Mouse (Mus musculus) midbrain, embryonic 15.5 days (tissue): ENCODE measurements around the gene Alpl. TPM values are rescaled to one million over a fixed set of nuclear protein-coding genes. Genes with fewer than 3 reads are reported as not detected.

Experiments used
- ATAC-seq: fragments of 200-750 bp; cut with Nextera tagmentation; replicated peaks from 2 replicates; pipeline ENCODE4 v1.8.0; 2017; ENCODE audit warnings: moderate TSS enrichment
- H3K27ac ChIP-seq: fragments of 300-500 bp; sonication (generic); 2 replicates; pipeline ENCODE4 v1.5.1; 2015; ENCODE audit warnings: mild to moderate bottlenecking, inconsistent platforms
- H3K27me3 ChIP-seq: fragments of 300-500 bp; sonication (generic); replicated peaks from 2 replicates; pipeline ENCODE4 v1.6.1; 2015; ENCODE audit warnings: inconsistent platforms
- H3K36me3 ChIP-seq: fragments of 300-500 bp; sonication (generic); replicated peaks from 2 replicates; pipeline ENCODE4 v1.6.1; 2015; ENCODE audit warnings: inconsistent platforms
- H3K4me1 ChIP-seq: fragments of 300-500 bp; sonication (generic); 2 replicates; pipeline ENCODE4 v1.6.1; 2015; ENCODE audit warnings: inconsistent platforms
- H3K4me2 ChIP-seq: fragments of 300-500 bp; sonication (generic); 2 replicates; pipeline ENCODE4 v1.6.1; 2015; ENCODE audit warnings: inconsistent platforms, mild to moderate bottlenecking, moderate library complexity
- H3K4me3 ChIP-seq: fragments of 300-500 bp; sonication (generic); 2 replicates; pipeline ENCODE4 v1.5.1; 2015; ENCODE audit warnings: mild to moderate bottlenecking, inconsistent platforms
- H3K9ac ChIP-seq: fragments of 300-500 bp; sonication (generic); 2 replicates; pipeline ENCODE4 v1.6.1; 2015; ENCODE audit warnings: mild to moderate bottlenecking, inconsistent platforms
- H3K9me3 ChIP-seq: fragments of 300-500 bp; sonication (generic); 2 replicates; pipeline ENCODE4 v1.6.1; 2016; ENCODE audit warnings: inconsistent platforms
- WGBS: fragments of 180-500 bp; shearing (Covaris S2); methylation state at CpG from one replicate; pipeline ENCODE4 v1.1.7; 2015; ENCODE audit warnings: mixed read lengths; 5-methylcytosine and 5-hydroxymethylcytosine counted together
- polyA plus RNA-seq: library from polyadenylated mRNA; unstranded; fragments of >200 nt; fragmentation: Nextera tagmentation; extraction: Ambion mirVana; gene quantifications from 2 replicates; pipeline ENCODE4 v1.2.1, GENCODE M21; 2015

Alpl gene
- polyA plus RNA-seq, 1 experiment from 2014 or later = 8.8 TPM

DNA sequence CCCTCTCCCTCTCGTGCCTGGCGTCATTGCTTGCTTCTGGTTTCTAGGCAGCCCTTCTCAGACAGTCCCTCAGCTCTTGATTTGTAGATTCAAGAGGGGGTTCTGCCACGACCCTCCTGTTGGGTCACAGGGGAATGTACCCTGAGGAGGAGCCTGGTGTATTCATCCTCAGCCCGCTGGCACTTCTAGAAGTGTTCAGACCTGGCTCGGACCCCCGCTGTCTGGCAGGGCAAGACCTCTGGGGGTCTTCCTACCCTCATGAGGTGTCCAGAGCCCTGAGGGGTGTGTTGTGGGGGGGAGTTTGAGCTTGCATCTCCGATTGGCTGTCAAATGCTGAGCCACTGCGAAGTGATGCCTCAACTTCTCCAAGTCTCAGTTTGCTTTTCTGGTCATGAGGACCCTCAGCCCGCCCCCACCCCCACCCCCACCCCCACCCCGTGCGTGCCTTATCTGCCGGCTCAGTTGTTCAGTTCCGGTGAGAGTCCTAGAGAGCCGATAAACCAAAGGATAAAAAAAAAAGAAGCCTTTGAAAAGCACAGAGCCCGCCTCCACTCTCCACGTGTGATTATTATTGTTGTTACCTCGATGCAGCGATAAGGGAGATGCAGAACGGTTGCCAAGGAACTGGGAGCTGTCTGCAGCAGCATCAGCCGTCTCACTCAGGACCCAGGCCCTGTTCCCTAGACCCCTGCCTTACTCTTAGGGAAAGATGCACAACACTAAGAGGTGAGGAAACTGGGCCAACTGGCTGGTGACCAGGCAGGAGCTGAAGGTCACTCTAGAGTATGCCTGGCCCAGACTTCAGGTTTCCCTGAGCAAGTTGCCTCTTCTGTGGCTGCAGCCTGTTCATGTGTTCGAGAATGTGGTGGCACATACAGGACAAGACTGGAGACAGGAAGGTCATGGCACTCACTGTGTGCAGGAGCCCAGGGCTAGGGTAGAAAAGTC lies 96.6 kb downstream of the Alpl start:
- WGBS = 49% methylated on average over 21 of the region's 21 CpGs

DNA sequence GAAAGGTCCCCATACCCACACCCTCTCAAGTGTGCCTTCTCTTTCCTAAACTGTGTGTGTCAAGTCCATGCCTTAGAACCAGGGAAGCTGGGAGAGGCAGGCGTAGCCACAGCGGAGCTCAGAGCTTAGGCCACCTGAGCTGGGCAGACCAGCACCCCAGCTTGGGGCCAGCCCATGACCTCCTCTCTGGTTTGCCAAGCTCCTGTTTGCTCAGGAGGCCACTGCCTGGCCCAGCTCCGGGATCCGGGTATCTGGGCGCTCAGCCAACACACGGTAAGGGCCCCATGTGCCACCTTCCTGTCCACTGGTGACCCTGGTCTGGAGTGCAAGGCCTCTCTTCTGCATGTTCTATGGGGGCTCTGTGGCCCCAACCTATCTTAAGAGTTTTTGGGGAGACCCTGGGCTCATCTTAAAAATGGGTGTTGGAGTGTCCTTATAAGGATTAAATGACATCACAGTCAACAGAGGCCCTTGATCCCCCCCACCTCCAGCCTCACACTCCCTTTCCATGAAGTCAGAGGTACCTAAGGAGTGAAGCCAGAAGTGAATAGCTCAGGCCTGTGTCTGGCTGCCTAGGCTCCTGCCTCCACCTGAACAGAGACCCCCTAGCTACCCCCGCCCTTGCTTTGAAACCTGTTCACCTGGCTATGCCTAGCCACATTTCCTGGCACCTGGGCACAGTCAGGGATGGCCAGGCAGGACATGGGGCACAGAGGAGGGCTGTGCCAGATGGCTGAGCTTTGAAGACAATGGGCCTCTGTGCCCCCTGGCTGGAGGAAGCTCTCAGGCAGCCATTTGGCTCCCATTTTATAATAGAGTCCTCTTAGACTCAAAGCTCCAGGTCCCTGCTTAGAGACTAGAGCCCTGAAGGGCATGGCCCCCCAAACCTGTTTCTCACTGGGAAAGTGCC lies 97.9 kb downstream of the Alpl start:
- Histone ChIP-seq H3K4me1 (peaks cover 25% of the 10 kb centered on the region), H3K36me3 (no peaks in the 10 kb centered on the region), H3K27me3 (no peaks in the 10 kb centered on the region), H3K27ac (no peak overlapping the region), H3K4me3 (no peak overlapping the region), H3K9me3 (no peaks in the 10 kb centered on the region), H3K4me2 (no peak overlapping the region), H3K9ac (no peak overlapping the region)
- WGBS = 79% methylated on average over 7 of the region's 7 CpGs
- ATAC-seq = no peak

More for the DNA sequence above, 96.6 kb downstream of the Alpl start:
- Histone ChIP-seq H3K4me1 (peaks cover 25% of the 10 kb centered on the region), H3K9me3 (no peaks in the 10 kb centered on the region), H3K4me3 (no peak overlapping the region), H3K27me3 (no peaks in the 10 kb centered on the region), H3K9ac (no peak overlapping the region), H3K36me3 (no peaks in the 10 kb centered on the region), H3K27ac (no peak overlapping the region), H3K4me2 (no peak overlapping the region)
- ATAC-seq = no peak

DNA sequence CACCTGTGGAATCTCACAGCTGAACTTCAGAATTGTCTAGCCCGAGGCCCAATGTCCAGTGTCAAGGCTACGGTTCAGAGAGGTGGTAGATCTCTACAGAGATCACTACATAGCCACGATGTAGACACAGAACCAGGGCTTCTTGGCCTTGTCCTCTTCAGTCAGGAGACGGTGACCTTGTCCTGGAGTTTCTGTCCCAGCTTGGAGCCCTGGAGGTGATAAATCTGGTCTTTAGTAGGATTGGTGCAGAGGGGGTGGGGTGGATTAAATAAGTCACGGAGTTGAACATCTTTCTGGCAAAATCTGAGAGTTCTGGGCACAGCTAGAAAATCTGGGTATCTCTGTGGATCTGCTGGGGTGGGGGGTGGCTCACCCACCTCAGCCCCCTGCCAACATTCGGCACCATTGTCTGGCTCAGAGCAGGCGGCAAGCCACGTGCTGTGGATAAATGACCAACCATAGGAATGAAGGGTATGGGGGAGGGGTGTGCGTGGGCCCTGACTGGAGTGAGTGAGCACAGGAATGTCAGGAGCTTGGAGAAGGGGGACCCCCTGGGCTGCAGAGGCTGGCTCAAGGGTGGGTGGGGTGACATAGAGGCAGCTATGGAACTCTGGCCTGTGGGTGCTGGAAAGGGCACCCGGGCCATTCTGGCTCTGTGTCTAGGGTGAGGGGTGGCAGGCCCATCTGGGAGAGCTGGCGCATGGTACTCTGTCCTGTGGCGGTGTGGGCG lies 98.9 kb downstream of the Alpl start:
- H3K27me3 ChIP-seq = no peaks in the 10 kb centered on the region
- H3K4me1 ChIP-seq = peaks cover 25% of the 10 kb centered on the region
- no peak overlapping the region for H3K27ac ChIP-seq
- no peak for ATAC-seq
- no peaks in the 10 kb centered on the region for H3K9me3 ChIP-seq
- WGBS = 71% methylated on average over 13 of the region's 13 CpGs
- no peak overlapping the region for H3K4me2 ChIP-seq
- no peaks in the 10 kb centered on the region for H3K36me3 ChIP-seq
- H3K4me3 ChIP-seq = no peak overlapping the region
- H3K9ac ChIP-seq = no peak overlapping the region

DNA sequence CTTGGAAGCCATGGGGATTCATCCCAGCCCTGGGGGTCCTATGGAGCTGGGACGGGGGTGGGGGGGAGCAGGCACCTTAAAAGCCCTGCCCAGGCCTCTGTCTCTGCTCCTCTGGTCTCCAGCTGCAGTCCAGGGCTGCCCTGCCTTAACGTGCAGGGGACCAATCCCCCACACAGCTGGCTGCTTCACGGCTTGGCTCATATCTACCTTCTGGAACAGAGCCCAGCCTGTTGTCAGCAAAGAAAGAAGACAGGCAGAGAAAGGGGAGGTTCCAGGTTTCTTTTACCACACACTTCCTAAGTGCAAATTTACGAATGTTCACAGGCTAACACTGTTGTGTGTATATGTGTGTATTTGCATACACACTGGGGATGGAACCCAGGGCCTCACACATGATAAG lies 100.3 kb downstream of the Alpl start:
- H3K27ac ChIP-seq = no peak overlapping the region
- no peak for ATAC-seq
- 27% methylated on average over 4 of the region's 4 CpGs for WGBS

DNA sequence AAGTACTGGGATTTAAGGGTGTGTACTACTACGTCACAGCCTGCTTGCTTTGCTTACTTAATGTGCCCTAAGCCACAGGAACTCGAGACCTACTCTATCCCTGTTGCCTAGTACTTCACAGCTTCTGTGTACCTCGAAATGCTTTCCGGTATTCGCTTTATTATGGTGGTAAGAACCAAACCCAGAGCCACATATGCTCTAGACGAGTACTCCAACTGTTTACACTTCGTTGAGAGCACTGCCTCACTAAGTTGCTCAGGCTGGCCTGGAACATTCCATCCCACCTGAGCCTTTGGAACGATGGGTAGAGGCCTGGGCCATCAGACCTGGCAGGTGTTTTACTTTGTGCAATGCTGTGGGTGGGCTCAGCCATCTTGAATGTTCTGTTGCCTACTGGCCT lies 100.9 kb downstream of the Alpl start:
- ATAC-seq = no peak
- Histone ChIP-seq H3K9ac (no peak overlapping the region), H3K4me1 (peaks cover 25% of the 10 kb centered on the region), H3K4me2 (no peak overlapping the region), H3K27me3 (no peaks in the 10 kb centered on the region), H3K36me3 (no peaks in the 10 kb centered on the region), H3K27ac (no peak overlapping the region), H3K9me3 (no peaks in the 10 kb centered on the region), H3K4me3 (no peak overlapping the region)
- 80% methylated on average over 8 of the region's 8 CpGs for WGBS

More for the DNA sequence above, 100.3 kb downstream of the Alpl start:
- Histone ChIP-seq H3K4me3 (no peak overlapping the region), H3K9ac (no peak overlapping the region), H3K36me3 (no peaks in the 10 kb centered on the region), H3K4me1 (peaks cover 25% of the 10 kb centered on the region), H3K27me3 (no peaks in the 10 kb centered on the region), H3K4me2 (no peak overlapping the region), H3K9me3 (no peaks in the 10 kb centered on the region)

DNA sequence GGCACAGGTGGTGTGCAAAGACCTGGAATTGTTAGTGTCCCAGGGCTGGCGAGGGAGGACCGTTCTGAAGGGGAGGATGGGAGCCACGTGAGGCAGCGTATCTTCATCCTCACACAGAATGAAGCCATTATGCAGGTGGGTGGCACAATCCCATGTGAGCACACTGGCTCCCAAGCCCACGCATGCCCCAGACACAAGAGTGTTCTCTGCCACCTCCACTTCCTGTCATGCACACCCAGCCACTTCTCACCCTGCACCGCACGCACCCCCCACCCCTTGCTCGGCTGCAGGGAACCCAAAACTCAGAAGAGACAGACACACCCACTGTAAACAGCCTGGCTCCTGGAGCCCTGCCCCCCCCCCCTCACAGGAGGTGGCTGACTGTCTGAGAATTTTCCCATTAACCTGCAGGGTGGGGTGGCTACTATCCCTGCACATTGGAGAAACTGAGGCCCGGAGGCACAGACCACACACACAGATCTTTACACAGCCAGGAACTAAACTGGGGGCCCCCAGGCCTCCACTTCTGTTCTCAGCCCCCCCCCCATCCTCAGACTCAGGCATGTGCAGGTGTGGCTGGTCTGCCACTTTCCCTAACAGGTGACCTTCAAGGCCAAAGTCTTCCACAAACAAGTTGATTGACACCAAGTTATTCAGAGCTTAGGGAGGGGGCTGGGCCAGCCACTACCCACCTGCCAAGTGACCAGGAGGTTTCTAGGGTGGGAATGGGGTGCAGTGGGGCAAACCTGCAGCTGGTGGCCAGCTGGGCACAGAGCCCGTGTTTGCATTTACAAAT lies 103.9 kb downstream of the Alpl start:
- Histone ChIP-seq H3K9ac (no peak overlapping the region), H3K4me1 (0 out of 2 replicates have a peak, but pooled peaks cover 5% of the 10 kb centered on the region), H3K9me3 (no peaks in the 10 kb centered on the region), H3K4me3 (no peak overlapping the region), H3K4me2 (no peak overlapping the region), H3K36me3 (no peaks in the 10 kb centered on the region), H3K27ac (no peak overlapping the region), H3K27me3 (no peaks in the 10 kb centered on the region)
- WGBS = 80% methylated on average over 10 of the region's 10 CpGs
- no peak for ATAC-seq

Other genes with a start within 250 kb of the Alpl start
- gene Ldlrad2, start 221.8 kb downstream of the Alpl start, polyA plus RNA-seq = 0.47 TPM in 1 of 2 replicates, not detected in the other
- 67.0 and 70.6 TPM in 2 replicates for gene Usp48, start 202.6 kb downstream of the Alpl start, polyA plus RNA-seq
- gene Rap1gap, start 131.7 kb downstream of the Alpl start, polyA plus RNA-seq = 85.7 and 88.1 TPM in 2 replicates
- gene Ece1, start 65.9 kb upstream of the Alpl start, polyA plus RNA-seq = 20.7 and 23.1 TPM in 2 replicates
- 55.7 and 58.5 TPM in 2 replicates for gene Eif4g3, start 196.6 kb upstream of the Alpl start, polyA plus RNA-seq